Mouse (Mus musculus) right cerebral cortex, adult 2 months (tissue): ENCODE measurements at regions not wholly inside any gene's neighbourhood (a gene's known extent, or its start where the extent isn't known, plus 50 kb on each side); places are given as distances from the start of the nearest gene placed in this dataset.

ENCODE experiments used
- DNase-seq, 2 experiments: peaks; one replicate each; pipeline ENCODE4 v3.0.0; 2021 to 2022; ENCODE audit warnings: low spot score in 2 of 2

GRCm38 (mm10) chr3:136611682-136612081, 58.2 kb upstream of the Ppp3ca start:
- DNase-seq, result peak; percentile 11

GRCm38 (mm10) chr3:136610556-136610924, 59.4 kb upstream of the Ppp3ca start:
- no peak for DNase-seq

- no peak for DNase-seq
Observed at GRCm38 (mm10) chr3:136609855-136610555, 59.9 kb upstream of the Ppp3ca start.

- no peak for DNase-seq
Observed at GRCm38 (mm10) chr3:136601706-136602105, 68.2 kb upstream of the Ppp3ca start.

GRCm38 (mm10) chr3:136583937-136584336, 86.0 kb upstream of the Ppp3ca start:
- DNase-seq, result no peak

GRCm38 (mm10) chr3:136578016-136578415, 91.9 kb upstream of the Ppp3ca start:
- DNase-seq, result no peak

- DNase-seq, result no peak
Observed at GRCm38 (mm10) chr3:136570517-136570916, 99.4 kb upstream of the Ppp3ca start.

GRCm38 (mm10) chr3:136556488-136556887, 113.4 kb upstream of the Ppp3ca start:
- no peak for DNase-seq

GRCm38 (mm10) chr3:136549471-136549870, 120.5 kb upstream of the Ppp3ca start:
- no peak for DNase-seq

GRCm38 (mm10) chr3:136531604-136532003, 138.3 kb upstream of the Ppp3ca start:
- DNase-seq, result no peak

- no peak for DNase-seq
Observed at GRCm38 (mm10) chr3:136508575-136508974, 161.3 kb upstream of the Ppp3ca start.

GRCm38 (mm10) chr3:136507070-136507469, 162.9 kb upstream of the Ppp3ca start:
- DNase-seq, result no peak

- DNase-seq, result no peak
Observed at GRCm38 (mm10) chr3:136494831-136495230, 169.0 kb upstream of the Bank1 start.

GRCm38 (mm10) chr3:136491683-136492082, 165.8 kb upstream of the Bank1 start:
- no peak for DNase-seq

GRCm38 (mm10) chr3:136471693-136472092, 145.8 kb upstream of the Bank1 start:
- DNase-seq, result no peak

GRCm38 (mm10) chr3:136462747-136463146, 136.9 kb upstream of the Bank1 start:
- no peak for DNase-seq

- no peak for DNase-seq
Observed at GRCm38 (mm10) chr3:136456471-136457117, 130.7 kb upstream of the Bank1 start.

- no peak for DNase-seq
Observed at GRCm38 (mm10) chr3:136455651-136456470, 130.0 kb upstream of the Bank1 start.

- no peak for DNase-seq
Observed at GRCm38 (mm10) chr3:136454967-136455366, 129.1 kb upstream of the Bank1 start.

- DNase-seq, result no peak
Observed at GRCm38 (mm10) chr3:136450986-136451774, 125.3 kb upstream of the Bank1 start.

GRCm38 (mm10) chr3:136450361-136450895, 124.6 kb upstream of the Bank1 start:
- DNase-seq, result no peak

GRCm38 (mm10) chr3:136449364-136449763, 123.5 kb upstream of the Bank1 start:
- DNase-seq, result no peak
